Mouse (Mus musculus) hindbrain, postnatal 0 days (tissue): ENCODE measurements at regions not wholly inside any gene's neighbourhood (a gene's known extent, or its start where the extent isn't known, plus 50 kb on each side); places are given as distances from the start of the nearest gene placed in this dataset.

Experiments
- ATAC-seq: fragments of 200-750 bp; cut with Nextera tagmentation; 2 replicates; pipeline ENCODE4 v1.8.0; 2017; ENCODE audit warnings: mild to moderate bottlenecking, moderate TSS enrichment, moderate library complexity
- DNase-seq: peaks from one replicate; pipeline ENCODE4 v3.0.0-alpha.2; 2015; ENCODE audit warnings: low spot score
- H3K27ac ChIP-seq: fragments of 300-500 bp; sonication (generic); 2 replicates; pipeline ENCODE4 v1.5.1; 2014; ENCODE audit warnings: mild to moderate bottlenecking
- H3K27me3 ChIP-seq: fragments of 300-500 bp; sonication (generic); 2 replicates; pipeline ENCODE4 v1.6.1; 2014; ENCODE audit warnings: low read length, mixed read lengths; ENCODE audit not compliant: insufficient read depth
- H3K36me3 ChIP-seq: fragments of 300-500 bp; sonication (generic); 2 replicates; pipeline ENCODE4 v1.6.1; 2014; ENCODE audit warnings: low read length, mixed read lengths; ENCODE audit not compliant: insufficient read depth
- H3K4me1 ChIP-seq: fragments of 300-500 bp; sonication (generic); 2 replicates; pipeline ENCODE4 v1.6.1; 2014; ENCODE audit warnings: antibody characterized with exemption, low read length, mixed read lengths; ENCODE audit not compliant: insufficient read depth
- H3K4me2 ChIP-seq: fragments of 300-500 bp; sonication (generic); 2 replicates; pipeline ENCODE4 v1.6.1; 2014; ENCODE audit warnings: low read depth, mild to moderate bottlenecking, low read length, moderate library complexity, mixed read lengths
- H3K4me3 ChIP-seq: fragments of 300-500 bp; sonication (generic); 2 replicates; pipeline ENCODE4 v1.5.1; 2014; ENCODE audit warnings: low read length
- H3K9ac ChIP-seq: fragments of 300-500 bp; sonication (generic); replicated peaks from 2 replicates; pipeline ENCODE4 v1.6.1; 2014; ENCODE audit warnings: mild to moderate bottlenecking, low read length, moderate library complexity, mixed read lengths
- H3K9me3 ChIP-seq: fragments of 300-500 bp; sonication (generic); 2 replicates; pipeline ENCODE4 v1.6.1; 2016; ENCODE audit warnings: low read length, mixed read lengths
- CTCF ChIP-seq: IDR thresholded peaks from 2 replicates; pipeline ENCODE4 v1.5.1; 2016; ENCODE audit warnings: antibody characterized with exemption, control low read depth, low read depth
- WGBS: fragments of 180-500 bp; shearing (Covaris S2); extraction: QIAGEN DNeasy Blood & Tissue Kit; methylation state at CpG from one replicate; pipeline ENCODE4 v1.1.7; 2014; 5-methylcytosine and 5-hydroxymethylcytosine counted together

DNA sequence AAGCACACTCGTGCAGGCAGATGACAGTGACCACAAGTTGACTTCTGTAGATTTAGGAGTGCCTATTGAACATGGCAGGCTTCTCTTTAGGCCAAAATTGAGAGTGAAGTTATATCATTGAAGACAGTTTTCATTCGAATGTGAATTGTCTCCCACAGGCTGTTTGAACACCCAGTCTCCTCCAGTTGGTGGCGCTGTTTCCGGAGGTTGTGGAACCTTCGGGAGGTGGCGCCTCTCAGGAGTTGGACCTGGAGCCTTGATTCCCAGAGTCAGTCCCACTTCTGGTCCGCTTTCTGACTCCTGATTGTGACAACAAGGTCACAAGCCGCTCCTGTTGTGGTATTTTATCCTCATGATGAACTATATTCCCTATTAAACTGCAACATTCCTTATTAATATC, 254.5 kb downstream of the Gm11077 start:
- no peak overlapping the region for H3K9ac ChIP-seq
- H3K4me2 ChIP-seq: no peak overlapping the region
- no peak for TF ChIP-seq CTCF
- no peaks in the 10 kb centered on the region for H3K9me3 ChIP-seq
- H3K27ac ChIP-seq: no peak overlapping the region
- no peak overlapping the region for H3K4me3 ChIP-seq
- no peaks in the 10 kb centered on the region for H3K36me3 ChIP-seq
- ATAC-seq (no peak), DNase-seq (no peak)
- 94% methylated on average over 8 of the region's 8 CpGs for WGBS
- H3K4me1 ChIP-seq: no peaks in the 10 kb centered on the region
- no peaks in the 10 kb centered on the region for H3K27me3 ChIP-seq

GRCm38 (mm10) chr6:140984249-140984648, 255.2 kb downstream of the Gm11077 start:
- Histone ChIP-seq H3K27ac (no peak overlapping the region), H3K9ac (no peak overlapping the region), H3K4me3 (no peak overlapping the region), H3K4me1 (no peaks in the 10 kb centered on the region), H3K36me3 (no peaks in the 10 kb centered on the region), H3K27me3 (no peaks in the 10 kb centered on the region), H3K4me2 (no peak overlapping the region), H3K9me3 (no peaks in the 10 kb centered on the region)
- no peak for TF ChIP-seq CTCF
- WGBS: 95% methylated on average over 7 of the region's 7 CpGs
- ATAC-seq (no peak), DNase-seq (no peak)

- Histone ChIP-seq H3K9me3 (no peaks in the 10 kb centered on the region), H3K4me1 (peaks cover 5% of the 10 kb centered on the region; the same call in 1 of the 2 replicates), H3K9ac (no peak overlapping the region), H3K36me3 (no peaks in the 10 kb centered on the region), H3K27me3 (no peaks in the 10 kb centered on the region), H3K4me3 (no peak overlapping the region), H3K27ac (no peak overlapping the region), H3K4me2 (peak overlapping the region; percentile 27; the same call in 1 of the 2 replicates)
- TF ChIP-seq CTCF: no peak
- ATAC-seq (peak; percentile 90), DNase-seq (peak; percentile 69)
- WGBS: 45% methylated on average over 13 of the region's 13 CpGs
Measured at GRCm38 (mm10) chr6:140993643-140994580, 255.2 kb upstream of the Pde3a start.

DNA sequence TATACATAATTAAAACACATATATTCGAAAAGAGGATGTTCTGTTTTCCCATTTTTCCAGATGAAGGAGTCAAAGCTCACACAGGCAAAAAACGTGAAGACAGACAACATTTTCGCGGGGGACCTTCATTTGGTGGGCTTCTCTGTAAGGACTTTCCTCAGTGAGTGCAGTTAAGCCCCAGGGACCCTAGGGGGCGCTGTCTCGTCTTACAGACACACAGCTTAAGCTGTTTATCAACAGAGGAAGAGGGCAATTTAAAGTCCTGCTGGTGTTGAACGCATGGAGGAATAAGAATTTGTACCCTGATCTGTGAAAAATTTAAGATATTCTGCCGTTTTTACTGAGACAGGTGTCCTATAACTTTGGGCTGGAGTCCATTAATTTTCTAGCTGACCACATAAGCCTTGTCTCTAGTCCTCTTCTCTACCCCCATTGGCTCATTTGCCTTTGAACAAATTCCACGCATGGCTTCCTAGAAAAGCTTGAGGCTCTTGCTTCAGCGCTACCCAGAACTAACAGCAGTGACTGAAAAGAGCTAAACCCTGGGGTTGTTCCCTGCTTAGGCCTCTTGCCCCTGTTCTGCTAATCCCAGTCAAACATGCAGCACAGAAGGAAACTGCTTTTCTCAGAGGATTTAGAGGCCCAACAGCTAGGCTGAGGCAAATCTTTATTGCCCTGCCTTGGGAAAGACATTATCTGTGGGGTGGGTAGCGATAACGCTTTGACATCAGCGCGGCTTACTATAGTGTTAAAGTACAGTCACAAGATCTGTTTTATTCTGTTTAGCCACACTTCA, 253.5 kb upstream of the Pde3a start:
- H3K4me2 ChIP-seq: no peak overlapping the region
- WGBS: 74% methylated on average over 14 of the region's 14 CpGs
- no peak overlapping the region for H3K4me3 ChIP-seq
- peak; percentile 59 for TF ChIP-seq CTCF
- H3K9me3 ChIP-seq: no peaks in the 10 kb centered on the region
- H3K4me1 ChIP-seq: peaks cover 5% of the 10 kb centered on the region; the same call in 1 of the 2 replicates
- no peak overlapping the region for H3K27ac ChIP-seq
- no peak for ATAC-seq
- no peak overlapping the region for H3K9ac ChIP-seq
- DNase-seq: peak; percentile 52
- no peaks in the 10 kb centered on the region for H3K27me3 ChIP-seq
- H3K36me3 ChIP-seq: no peaks in the 10 kb centered on the region

- no peak overlapping the region for H3K9ac ChIP-seq
- H3K27me3 ChIP-seq: no peaks in the 10 kb centered on the region
- H3K4me1 ChIP-seq: peaks cover 5% of the 10 kb centered on the region; the same call in 1 of the 2 replicates
- DNase-seq (no peak), ATAC-seq (no peak)
- no peaks in the 10 kb centered on the region for H3K9me3 ChIP-seq
- 69% methylated on average over 7 of the region's 7 CpGs for WGBS
- TF ChIP-seq CTCF: no peak
- H3K27ac ChIP-seq: no peak overlapping the region
- H3K4me2 ChIP-seq: no peak overlapping the region
- no peaks in the 10 kb centered on the region for H3K36me3 ChIP-seq
- H3K4me3 ChIP-seq: no peak overlapping the region
Measured at GRCm38 (mm10) chr6:140998069-140998468, 251.0 kb upstream of the Pde3a start.

GRCm38 (mm10) chr6:141000552-141000951, 248.5 kb upstream of the Pde3a start:
- DNase-seq: no peak
- H3K9ac ChIP-seq: no peak overlapping the region
- H3K9me3 ChIP-seq: no peaks in the 10 kb centered on the region
- WGBS: 62% methylated on average over 2 of the region's 2 CpGs
- H3K4me2 ChIP-seq: no peak overlapping the region
- H3K4me1 ChIP-seq: no peaks in the 10 kb centered on the region
- no peaks in the 10 kb centered on the region for H3K27me3 ChIP-seq
- H3K27ac ChIP-seq: no peak overlapping the region
- H3K4me3 ChIP-seq: no peak overlapping the region
- no peak for ATAC-seq
- H3K36me3 ChIP-seq: no peaks in the 10 kb centered on the region
- TF ChIP-seq CTCF: no peak
